Mouse (Mus musculus) kidney, adult 8-10 months (tissue): Measurements from ENCODE around the gene Ddx39b.
"Not testable (repeated sequence)": the region's sequence is repeated elsewhere in the genome, so short reads cannot be mapped to it uniquely, and the experiment has no call there.

Experiments
- DNase-seq, 2 experiments: peaks; one replicate each; pipeline ENCODE4 v3.0.0; 2022

Gene Ddx39b

GRCm38 (mm10) chr17:35262664-35263522 lies 21.3 kb downstream of the Ddx39b start, which contains the start of gene H2-D1:
Gene H2-D1, plus strand, starts transcription at chr17:35262730.
- peak; percentile 96 to 98 for DNase-seq

GRCm38 (mm10) chr17:35263523-35263883 lies 22.0 kb downstream of the Ddx39b start:
- no peak for DNase-seq

- DNase-seq = no peak
These were observed 26.0 kb downstream of the Ddx39b start for GRCm38 (mm10) chr17:35267399-35268086.

GRCm38 (mm10) chr17:35269653-35270347 lies 28.3 kb downstream of the Ddx39b start:
- no peak for DNase-seq

GRCm38 (mm10) chr17:35272249-35272648 lies 30.7 kb downstream of the Ddx39b start:
- DNase-seq = no peak

- DNase-seq = peak; percentile 76 to 91
These were observed 33.2 kb downstream of the Ddx39b start for GRCm38 (mm10) chr17:35274770-35275169.

- DNase-seq = no peak
These were observed 34.8 kb downstream of the Ddx39b start for GRCm38 (mm10) chr17:35276304-35276864.

- DNase-seq = no peak
These were observed 36.5 kb downstream of the Ddx39b start for GRCm38 (mm10) chr17:35278049-35278448.

- DNase-seq = no peak
These were observed 37.6 kb downstream of the Ddx39b start for GRCm38 (mm10) chr17:35278957-35279688.

GRCm38 (mm10) chr17:35280276-35280675 lies 38.7 kb downstream of the Ddx39b start:
- no peak for DNase-seq

- peak; percentile 36 to 49 for DNase-seq
These were observed 43.9 kb downstream of the Ddx39b start for GRCm38 (mm10) chr17:35285431-35285830.

GRCm38 (mm10) chr17:35295796-35296195 lies 54.2 kb downstream of the Ddx39b start:
- peak; percentile 18 to 74 for DNase-seq

- DNase-seq = not testable (repeated sequence)
These were observed 58.9 kb downstream of the Ddx39b start for GRCm38 (mm10) chr17:35300261-35300945.

GRCm38 (mm10) chr17:35301645-35302258 lies 60.2 kb downstream of the Ddx39b start:
- peak; percentile 84 to 96 for DNase-seq

GRCm38 (mm10) chr17:35303271-35303670 lies 61.7 kb downstream of the Ddx39b start:
- no peak for DNase-seq
